Mouse (Mus musculus) c-Kit-positive CD71-negative TER-119-negative erythroid progenitor cells, embryonic 14.5 days (primary cell): ENCODE data around the gene Psmb3.

Experiments used
- DNase-seq: peaks from one replicate; pipeline ENCODE4 v3.0.0-alpha.2; 2013; ENCODE audit warnings: low read depth

Gene Psmb3

GRCm38 (mm10) chr11:97758125-97758524, 54.9 kb downstream of the Psmb3 start:
- DNase-seq = no peak

GRCm38 (mm10) chr11:97758942-97759341, 55.7 kb downstream of the Psmb3 start:
- no peak for DNase-seq

- no peak for DNase-seq
Measured at GRCm38 (mm10) chr11:97761638-97762037, 58.4 kb downstream of the Psmb3 start.
